Mouse (Mus musculus): ENCODE measurements at regions not wholly inside any gene's neighbourhood (a gene's known extent, or its start where the extent isn't known, plus 50 kb on each side); places are given as distances from the start of the nearest gene placed in this dataset.

DNA sequence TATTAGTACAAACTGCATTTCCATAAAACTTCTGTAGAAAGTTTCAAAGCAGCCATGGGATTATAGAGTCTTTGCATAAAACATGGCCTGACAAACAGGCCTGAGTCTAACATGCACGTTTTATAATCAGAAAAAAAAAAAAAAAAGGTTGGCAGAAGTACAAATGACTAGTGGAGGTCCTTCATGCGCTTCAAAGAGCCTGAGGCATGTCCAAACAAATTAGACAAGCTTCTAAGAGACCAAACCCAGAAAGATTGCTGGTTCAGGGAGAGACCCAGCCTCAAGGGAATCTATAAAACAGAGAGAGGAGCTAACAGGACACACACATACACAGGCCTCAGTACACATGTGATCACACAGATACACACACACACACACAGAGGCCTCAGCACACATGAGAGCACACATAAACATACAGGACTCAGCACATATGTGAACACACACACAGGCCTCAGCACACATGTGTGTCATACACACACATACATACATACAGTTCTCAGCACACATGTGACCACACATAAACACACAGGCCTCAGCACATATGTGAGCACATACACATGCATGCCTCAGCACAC is 57.0 kb upstream of the Gnaq start:
- no peaks in the 10 kb centered on the region for H3K9me3 ChIP-seq (replicated peaks)
- TF ChIP-seq CTCF (IDR thresholded peaks at IDR 0.05; ENCODE audit: low read depth, low read length), result no peak
- no peak for TF ChIP-seq GATA2 (IDR thresholded peaks at IDR 0.05; ENCODE audit: borderline replicate concordance, low read depth, low read length)
- no peak for TF ChIP-seq TAL1 (conservative IDR thresholded peaks at IDR 0.05; ENCODE audit: low read depth, low read length)
- TF ChIP-seq POLR2AphosphoS5 (IDR thresholded peaks at IDR 0.05; ENCODE audit: insufficient replicate concordance, low read depth, low read length), result no peak
- TF ChIP-seq GATA1 (IDR thresholded peaks at IDR 0.05; ENCODE audit: borderline replicate concordance, low read length), result no peak
- ATAC-seq (ENCODE audit: extremely low read depth, insufficient number of reproducible peaks, low FRiP score, poor library complexity, severe bottlenecking), result no peak
- H3K36me3 ChIP-seq (replicated peaks), result no peaks in the 10 kb centered on the region
- no peak overlapping the region for H3K4me3 ChIP-seq (ENCODE audit: low read depth, low read length)
- H3K27me3 ChIP-seq (ENCODE audit: insufficient read depth, low read length), result no peaks in the 10 kb centered on the region
- no peaks in the 10 kb centered on the region for H3K4me1 ChIP-seq (ENCODE audit: insufficient read depth, low read depth, low read length)
- no peak for DNase-seq (ENCODE audit: low spot score)

- no peak for TF ChIP-seq CTCF (IDR thresholded peaks at IDR 0.05; ENCODE audit: low read depth, low read length)
- no peak for TF ChIP-seq TAL1 (conservative IDR thresholded peaks at IDR 0.05; ENCODE audit: low read depth, low read length)
- TF ChIP-seq GATA2 (IDR thresholded peaks at IDR 0.05; ENCODE audit: borderline replicate concordance, low read depth, low read length), result no peak
- TF ChIP-seq POLR2AphosphoS5 (IDR thresholded peaks at IDR 0.05; ENCODE audit: insufficient replicate concordance, low read depth, low read length), result no peak
- TF ChIP-seq GATA1 (IDR thresholded peaks at IDR 0.05; ENCODE audit: borderline replicate concordance, low read length), result no peak
- no peak for DNase-seq (ENCODE audit: low spot score)
- no peaks in the 10 kb centered on the region for H3K4me1 ChIP-seq (ENCODE audit: insufficient read depth, low read depth, low read length)
- no peaks in the 10 kb centered on the region for H3K36me3 ChIP-seq (replicated peaks)
- no peak for ATAC-seq (ENCODE audit: extremely low read depth, insufficient number of reproducible peaks, low FRiP score, poor library complexity, severe bottlenecking)
- H3K9me3 ChIP-seq (replicated peaks), result no peaks in the 10 kb centered on the region
- no peak overlapping the region for H3K4me3 ChIP-seq (ENCODE audit: low read depth, low read length)
- no peaks in the 10 kb centered on the region for H3K27me3 ChIP-seq (ENCODE audit: insufficient read depth, low read length)
Observed at GRCm38 (mm10) chr19:16075026-16075425, 57.6 kb upstream of the Gnaq start.

GRCm38 (mm10) chr19:16067314-16067713 is 65.3 kb upstream of the Gnaq start:
- Histone ChIP-seq H3K4me1 (ENCODE audit: insufficient read depth, low read depth, low read length) (0 out of 2 replicates have a peak, but pooled peaks cover 6% of the 10 kb centered on the region), H3K36me3 (replicated peaks) (no peaks in the 10 kb centered on the region), H3K27me3 (ENCODE audit: insufficient read depth, low read length) (peaks cover 2% of the 10 kb centered on the region; the same call in 1 of the 2 replicates), H3K4me3 (ENCODE audit: low read depth, low read length) (no peak overlapping the region), H3K9me3 (replicated peaks) (no peaks in the 10 kb centered on the region)
- ATAC-seq (ENCODE audit: extremely low read depth, insufficient number of reproducible peaks, low FRiP score, poor library complexity, severe bottlenecking) (no peak), DNase-seq (ENCODE audit: low spot score) (no peak)
- TF ChIP-seq POLR2AphosphoS5 (IDR thresholded peaks at IDR 0.05; ENCODE audit: insufficient replicate concordance, low read depth, low read length) (no peak), GATA2 (IDR thresholded peaks at IDR 0.05; ENCODE audit: borderline replicate concordance, low read depth, low read length) (no peak), TAL1 (conservative IDR thresholded peaks at IDR 0.05; ENCODE audit: low read depth, low read length) (no peak), GATA1 (IDR thresholded peaks at IDR 0.05; ENCODE audit: borderline replicate concordance, low read length) (no peak), CTCF (IDR thresholded peaks at IDR 0.05; ENCODE audit: low read depth, low read length) (no peak)

- no peak for DNase-seq (ENCODE audit: low spot score)
- no peak for ATAC-seq (ENCODE audit: extremely low read depth, insufficient number of reproducible peaks, low FRiP score, poor library complexity, severe bottlenecking)
- Histone ChIP-seq H3K27me3 (ENCODE audit: insufficient read depth, low read length) (peaks cover 9% of the 10 kb centered on the region; the same call in 1 of the 2 replicates), H3K4me3 (ENCODE audit: low read depth, low read length) (no peak overlapping the region), H3K36me3 (replicated peaks) (no peaks in the 10 kb centered on the region), H3K4me1 (ENCODE audit: insufficient read depth, low read depth, low read length) (0 out of 2 replicates have a peak, but pooled peaks cover 6% of the 10 kb centered on the region), H3K9me3 (replicated peaks) (no peaks in the 10 kb centered on the region)
- TF ChIP-seq CTCF (IDR thresholded peaks at IDR 0.05; ENCODE audit: low read depth, low read length) (no peak), TAL1 (conservative IDR thresholded peaks at IDR 0.05; ENCODE audit: low read depth, low read length) (no peak), GATA2 (IDR thresholded peaks at IDR 0.05; ENCODE audit: borderline replicate concordance, low read depth, low read length) (no peak), GATA1 (IDR thresholded peaks at IDR 0.05; ENCODE audit: borderline replicate concordance, low read length) (no peak), POLR2AphosphoS5 (IDR thresholded peaks at IDR 0.05; ENCODE audit: insufficient replicate concordance, low read depth, low read length) (no peak)
Observed at GRCm38 (mm10) chr19:16064911-16065310, 67.7 kb upstream of the Gnaq start.

GRCm38 (mm10) chr19:16063916-16064580 is 68.6 kb upstream of the Gnaq start:
- H3K4me3 ChIP-seq (ENCODE audit: low read depth, low read length), result no peak overlapping the region
- DNase-seq (ENCODE audit: low spot score) (peak; percentile 21), ATAC-seq (ENCODE audit: extremely low read depth, insufficient number of reproducible peaks, low FRiP score, poor library complexity, severe bottlenecking) (no peak)
- H3K9me3 ChIP-seq (replicated peaks), result no peaks in the 10 kb centered on the region
- TF ChIP-seq GATA2 (IDR thresholded peaks at IDR 0.05; ENCODE audit: borderline replicate concordance, low read depth, low read length), result no peak
- TF ChIP-seq POLR2AphosphoS5 (IDR thresholded peaks at IDR 0.05; ENCODE audit: insufficient replicate concordance, low read depth, low read length), result no peak
- no peak for TF ChIP-seq GATA1 (IDR thresholded peaks at IDR 0.05; ENCODE audit: borderline replicate concordance, low read length)
- TF ChIP-seq CTCF (IDR thresholded peaks at IDR 0.05; ENCODE audit: low read depth, low read length), result peak; percentile 54; the same call in 1 of the 2 replicates
- H3K27me3 ChIP-seq (ENCODE audit: insufficient read depth, low read length), result peaks cover 9% of the 10 kb centered on the region; the same call in 1 of the 2 replicates
- 0 out of 2 replicates have a peak, but pooled peaks cover 6% of the 10 kb centered on the region for H3K4me1 ChIP-seq (ENCODE audit: insufficient read depth, low read depth, low read length)
- no peaks in the 10 kb centered on the region for H3K36me3 ChIP-seq (replicated peaks)

DNA sequence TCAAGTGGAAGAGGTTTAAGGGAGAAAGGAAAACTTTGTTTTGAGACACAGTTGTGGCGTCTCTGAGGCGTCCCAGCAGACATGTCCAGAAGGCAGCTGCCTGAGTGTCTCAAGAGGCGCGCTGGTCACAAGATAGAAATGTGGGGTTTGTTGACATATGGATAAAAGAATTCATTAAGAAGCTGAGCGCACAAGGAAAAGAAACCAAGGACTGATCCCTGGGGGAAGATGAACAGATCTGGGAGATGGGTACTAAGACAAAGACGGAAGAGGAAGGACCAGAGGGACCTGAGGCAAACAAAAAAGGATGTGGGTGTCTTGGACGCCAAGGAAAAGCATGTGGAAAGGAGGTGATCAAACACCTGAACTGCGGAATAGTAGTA is 69.1 kb upstream of the Gnaq start:
- 0 out of 2 replicates have a peak, but pooled peaks cover 6% of the 10 kb centered on the region for H3K4me1 ChIP-seq (ENCODE audit: insufficient read depth, low read depth, low read length)
- ATAC-seq (ENCODE audit: extremely low read depth, insufficient number of reproducible peaks, low FRiP score, poor library complexity, severe bottlenecking) (no peak), DNase-seq (ENCODE audit: low spot score) (no peak)
- H3K36me3 ChIP-seq (replicated peaks), result no peaks in the 10 kb centered on the region
- TF ChIP-seq GATA2 (IDR thresholded peaks at IDR 0.05; ENCODE audit: borderline replicate concordance, low read depth, low read length) (no peak), CTCF (IDR thresholded peaks at IDR 0.05; ENCODE audit: low read depth, low read length) (no peak), POLR2AphosphoS5 (IDR thresholded peaks at IDR 0.05; ENCODE audit: insufficient replicate concordance, low read depth, low read length) (no peak)
- peaks cover 9% of the 10 kb centered on the region; the same call in 1 of the 2 replicates for H3K27me3 ChIP-seq (ENCODE audit: insufficient read depth, low read length)
- H3K9me3 ChIP-seq (replicated peaks), result no peaks in the 10 kb centered on the region
- H3K4me3 ChIP-seq (ENCODE audit: low read depth, low read length), result no peak overlapping the region

Measured in G1E (cell line).